Mouse (Mus musculus) E14TG2a.4 (cell line): ENCODE data around the gene Dapk2.

Experiments
- CTCF ChIP-seq: conservative IDR thresholded peaks from 2 replicates; pipeline ENCODE4 v1.5.1; 2014; ENCODE audit warnings: low read length
- NANOG ChIP-seq: IDR thresholded peaks from 2 replicates; pipeline ENCODE4 v1.6.1; 2014; ENCODE audit warnings: borderline replicate concordance, low read length, mixed read lengths
- POU5F1 ChIP-seq: IDR thresholded peaks from 2 replicates; pipeline ENCODE4 v1.6.1; 2014; ENCODE audit warnings: low read length, borderline replicate concordance

GRCm38 (mm10) chr9:66194003-66194402 lies 36.0 kb downstream of the Dapk2 start:
- TF ChIP-seq CTCF (no peak), POU5F1 (no peak), NANOG (no peak)
